Mouse (Mus musculus) ES-Bruce4 (cell line): Measurements from ENCODE around the gene Nmnat1.
A peak's percentile ranks its signal among the peaks of the same experiment; 100 is the strongest.

ENCODE experiments used
- CTCF ChIP-seq: IDR thresholded peaks from one replicate; pipeline ENCODE4 v1.8.1; 2011; ENCODE audit warnings: low read depth, low read length
- EP300 ChIP-seq: IDR thresholded peaks from 2 replicates; pipeline ENCODE4 v1.6.1; 2011; ENCODE audit warnings: low read depth, low read length; ENCODE audit not compliant: insufficient read depth

- TF ChIP-seq CTCF (peak; percentile 85), EP300 (0 out of 2 replicates have a peak, but pooled peaks have one; percentile 25)
These were observed 31.3 kb downstream of the Nmnat1 start for GRCm38 (mm10) chr4:149453656-149454055.
